Mouse (Mus musculus): ENCODE data around the gene Nsfl1c.

Nsfl1c gene

DNA sequence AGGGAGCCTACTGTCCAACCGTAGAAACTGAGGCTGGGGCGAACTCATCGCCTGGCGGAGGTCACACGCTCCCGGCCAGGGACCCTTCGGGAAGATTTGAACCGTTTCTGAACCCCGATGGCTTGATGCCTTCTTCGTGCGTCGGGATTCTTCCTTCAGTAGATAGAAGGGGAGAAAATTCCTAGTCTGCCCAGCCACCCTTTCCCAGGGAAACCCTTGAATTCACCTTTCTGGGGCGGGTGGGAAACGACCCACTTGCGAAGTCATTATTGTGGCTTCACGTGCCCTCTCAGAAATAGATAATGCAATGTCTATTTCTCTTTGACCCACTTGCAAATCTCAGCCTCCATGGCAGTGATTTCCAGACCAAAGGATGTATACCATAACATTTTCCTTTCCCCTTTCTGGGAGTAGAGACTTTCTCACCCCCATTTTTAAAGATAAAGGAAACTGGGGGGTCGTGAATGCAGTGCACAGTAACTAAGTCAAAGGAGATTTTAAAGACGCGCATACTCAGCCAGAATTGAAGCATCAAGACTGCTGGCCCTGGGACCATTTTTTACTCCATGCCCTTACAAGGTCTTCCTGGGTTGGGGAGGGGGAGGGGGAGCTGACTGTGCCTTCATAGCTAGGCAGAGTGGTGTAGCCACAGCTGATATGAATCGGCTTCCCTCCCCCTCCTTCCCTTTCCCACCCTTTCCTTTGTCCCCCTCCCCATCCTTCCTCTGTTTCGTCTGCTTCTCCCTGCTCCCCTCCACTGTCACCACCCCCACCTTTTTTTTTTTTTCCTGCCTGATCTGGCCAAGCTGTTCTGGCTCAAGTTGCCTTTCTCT, 49.3 kb downstream of the Nsfl1c start:
- no peak for DNase-seq (ENCODE audit: low spot score)

DNA sequence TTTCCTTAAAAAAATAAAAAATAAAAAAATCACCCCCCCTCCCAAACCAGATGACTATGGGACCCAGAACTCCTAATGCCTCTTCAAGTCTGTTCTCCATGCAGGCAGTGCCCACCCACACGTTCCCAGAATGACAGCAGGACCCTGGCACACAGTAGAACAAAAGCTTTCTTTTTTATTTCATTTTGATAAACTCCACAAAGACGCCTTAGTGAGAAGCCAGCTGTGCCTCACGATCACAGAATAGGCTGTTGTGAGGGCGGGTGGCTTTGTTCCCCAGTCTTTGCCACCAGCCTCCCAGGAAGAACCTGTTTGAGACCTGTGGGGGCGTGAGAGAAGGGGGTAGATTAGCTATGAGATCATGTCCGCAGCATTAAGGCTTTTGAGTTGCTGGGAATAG, 50.7 kb downstream of the Nsfl1c start:
- no peak for DNase-seq (ENCODE audit: low spot score)

DNA sequence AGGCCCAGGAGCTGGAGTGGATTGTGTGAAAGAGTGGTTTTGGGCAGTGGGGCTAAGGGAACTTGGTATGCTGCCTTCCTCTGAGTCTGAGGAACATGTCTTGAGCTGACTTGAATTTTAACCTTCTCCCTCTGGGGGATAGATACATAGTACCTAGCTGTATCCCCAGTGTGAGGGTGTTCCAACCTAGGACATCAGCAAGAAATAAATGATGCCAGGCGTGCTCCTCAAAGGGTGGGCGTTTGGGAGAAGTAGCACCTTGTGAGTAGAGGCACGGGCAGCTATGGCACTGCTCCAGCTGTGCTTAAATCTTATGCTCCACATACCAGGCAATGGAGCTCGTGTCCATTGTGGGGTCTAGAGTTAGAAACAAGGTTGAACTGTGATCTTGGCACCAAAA, 52.6 kb downstream of the Nsfl1c start:
- DNase-seq (ENCODE audit: low spot score), result no peak

DNA sequence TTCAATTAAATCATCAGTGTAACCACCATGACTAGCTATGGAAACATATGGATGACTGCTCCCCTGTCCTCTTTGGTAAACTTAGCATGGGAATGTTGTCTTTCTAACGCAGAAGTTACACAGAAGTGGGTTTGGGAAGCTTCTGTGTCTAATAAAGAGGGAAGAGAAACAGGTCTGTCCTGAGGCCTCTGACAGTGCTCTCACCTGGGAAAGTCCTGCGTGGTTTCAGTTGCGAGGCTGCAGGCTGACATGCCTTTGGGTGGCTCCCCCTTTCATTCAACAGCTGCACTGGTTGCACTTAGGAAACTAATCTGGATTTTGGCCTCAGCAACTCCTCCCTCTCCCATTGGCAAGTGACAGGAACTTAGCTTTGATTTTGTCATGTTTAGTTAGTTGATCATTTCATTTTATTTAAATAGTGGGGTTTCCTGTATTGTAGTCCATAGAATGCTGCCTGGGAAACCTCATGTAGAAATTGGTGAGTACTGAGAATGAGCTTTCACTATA, 55.7 kb downstream of the Nsfl1c start:
- no peak for DNase-seq (ENCODE audit: low spot score)

All from spleen, adult 12 weeks (tissue).